Mouse (Mus musculus): ENCODE data around the gene Fbxl19. TPM values are rescaled to one million over a fixed set of nuclear protein-coding genes. Genes with fewer than 3 reads are reported as not detected.

Fbxl19 gene
- polyA plus RNA-seq, 1 experiment from 2014 or later: 3.4 TPM

GRCm38 (mm10) chr7:127808821-127809220 lies 64.5 kb downstream of the Fbxl19 start:
- Histone ChIP-seq H3K36me3 (no peaks in the 10 kb centered on the region), H3K4me3 (no peak overlapping the region), H3K27ac (ENCODE audit: poor library complexity, severe bottlenecking) (no peak overlapping the region), H3K9ac (no peak overlapping the region), H3K4me1 (replicated peaks) (0 out of 2 replicates have a peak, but pooled peaks cover under 1% of the 10 kb centered on the region), H3K4me2 (no peak overlapping the region), H3K9me3 (replicated peaks) (no peaks in the 10 kb centered on the region), H3K27me3 (replicated peaks) (no peaks in the 10 kb centered on the region)
- WGBS: 61% methylated on average over 5 of the region's 5 CpGs
- ATAC-seq (ENCODE audit: insufficient number of reproducible peaks, low FRiP score): no peak

DNA sequence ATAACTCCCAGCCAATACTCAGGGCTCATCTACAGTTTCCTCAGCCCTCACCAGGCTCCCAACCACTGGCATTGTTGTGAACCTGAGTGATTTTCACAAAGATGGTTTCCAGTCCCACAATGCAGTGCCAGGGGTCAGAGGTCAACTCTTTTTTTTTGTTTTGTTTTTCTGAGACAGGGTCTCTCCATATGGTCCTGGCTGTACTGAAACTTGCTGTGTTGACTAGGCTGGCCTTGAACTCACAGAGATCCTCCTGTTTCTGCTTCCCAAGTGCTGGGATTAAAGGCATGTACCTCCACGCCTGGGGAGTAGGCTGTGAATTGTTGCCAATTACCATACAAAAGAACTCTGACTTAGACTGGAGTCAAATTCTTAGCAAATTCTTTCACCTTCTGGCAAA lies 65.5 kb downstream of the Fbxl19 start:
- Histone ChIP-seq H3K36me3 (no peaks in the 10 kb centered on the region), H3K27me3 (replicated peaks) (no peaks in the 10 kb centered on the region), H3K27ac (ENCODE audit: poor library complexity, severe bottlenecking) (no peak overlapping the region), H3K4me1 (replicated peaks) (0 out of 2 replicates have a peak, but pooled peaks cover 2% of the 10 kb centered on the region), H3K9me3 (replicated peaks) (no peaks in the 10 kb centered on the region), H3K4me2 (no peak overlapping the region), H3K9ac (no peak overlapping the region), H3K4me3 (no peak overlapping the region)
- WGBS: 87% methylated on average over 1 of the region's 1 CpGs
- no peak for ATAC-seq (ENCODE audit: insufficient number of reproducible peaks, low FRiP score)

DNA sequence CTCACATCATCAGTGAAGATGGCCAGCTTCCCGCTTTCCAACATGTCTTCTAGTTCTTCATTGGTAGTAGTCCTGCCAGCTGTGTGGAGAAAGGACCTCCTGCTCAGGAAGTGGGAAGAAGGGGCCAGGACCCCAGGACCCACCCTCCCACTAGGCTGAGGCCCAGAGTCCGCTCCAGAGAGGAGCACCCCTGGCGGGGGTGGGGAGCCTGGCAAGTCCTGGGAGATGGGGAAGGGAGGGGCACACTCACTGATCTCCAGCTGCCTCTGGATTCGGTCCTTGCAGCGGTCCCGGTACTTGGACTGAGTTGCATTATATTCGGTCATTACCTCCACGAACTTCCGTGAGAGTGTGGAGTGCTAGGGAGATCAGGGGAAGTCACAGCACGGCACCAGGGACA lies 66.3 kb downstream of the Fbxl19 start:
- no peak for ATAC-seq (ENCODE audit: insufficient number of reproducible peaks, low FRiP score)
- Histone ChIP-seq H3K36me3 (no peaks in the 10 kb centered on the region), H3K4me3 (no peak overlapping the region)

GRCm38 (mm10) chr7:127811240-127811639 lies 66.9 kb downstream of the Fbxl19 start:
- H3K9me3 ChIP-seq (replicated peaks): no peaks in the 10 kb centered on the region
- no peak overlapping the region for H3K4me3 ChIP-seq
- H3K4me2 ChIP-seq: no peak overlapping the region
- WGBS: 64% methylated on average over 4 of the region's 4 CpGs
- 0 out of 2 replicates have a peak, but pooled peaks cover 2% of the 10 kb centered on the region for H3K4me1 ChIP-seq (replicated peaks)
- H3K27me3 ChIP-seq (replicated peaks): no peaks in the 10 kb centered on the region
- no peak overlapping the region for H3K27ac ChIP-seq (ENCODE audit: poor library complexity, severe bottlenecking)
- no peak overlapping the region for H3K9ac ChIP-seq
- no peaks in the 10 kb centered on the region for H3K36me3 ChIP-seq
- ATAC-seq (ENCODE audit: insufficient number of reproducible peaks, low FRiP score): no peak

More for the DNA sequence above, 66.3 kb downstream of the Fbxl19 start:
- Histone ChIP-seq H3K27ac (ENCODE audit: poor library complexity, severe bottlenecking) (no peak overlapping the region), H3K9me3 (replicated peaks) (no peaks in the 10 kb centered on the region), H3K4me2 (no peak overlapping the region), H3K27me3 (replicated peaks) (no peaks in the 10 kb centered on the region), H3K9ac (no peak overlapping the region), H3K4me1 (replicated peaks) (0 out of 2 replicates have a peak, but pooled peaks cover 2% of the 10 kb centered on the region)
- 61% methylated on average over 10 of the region's 10 CpGs for WGBS

DNA sequence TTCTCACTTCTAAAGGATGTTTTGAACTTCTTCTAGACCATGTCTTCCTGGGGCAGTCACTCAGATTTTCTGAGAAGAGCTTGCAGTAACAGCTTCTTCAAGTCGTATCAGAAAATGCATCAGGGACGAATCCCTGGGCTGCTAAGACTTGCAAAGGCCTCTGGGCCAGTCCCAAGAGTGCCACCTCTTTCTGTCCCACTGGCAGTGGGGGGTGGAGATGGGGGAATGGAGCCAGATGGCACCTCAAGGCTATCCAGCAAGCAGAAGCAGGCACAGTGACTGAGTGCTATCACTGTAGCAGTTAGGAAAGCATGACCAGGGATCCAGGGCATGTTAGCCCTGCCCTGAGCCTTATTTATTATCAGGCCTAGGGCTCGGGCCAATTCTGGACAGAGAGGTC lies 67.9 kb downstream of the Fbxl19 start:
- H3K9me3 ChIP-seq (replicated peaks): no peaks in the 10 kb centered on the region
- H3K4me1 ChIP-seq (replicated peaks): 0 out of 2 replicates have a peak, but pooled peaks cover 2% of the 10 kb centered on the region
- H3K27me3 ChIP-seq (replicated peaks): no peaks in the 10 kb centered on the region
- no peak overlapping the region for H3K27ac ChIP-seq (ENCODE audit: poor library complexity, severe bottlenecking)
- no peak overlapping the region for H3K4me3 ChIP-seq
- no peak for ATAC-seq (ENCODE audit: insufficient number of reproducible peaks, low FRiP score)
- H3K36me3 ChIP-seq: no peaks in the 10 kb centered on the region
- no peak overlapping the region for H3K4me2 ChIP-seq
- 76% methylated on average over 3 of the region's 3 CpGs for WGBS
- H3K9ac ChIP-seq: no peak overlapping the region

DNA sequence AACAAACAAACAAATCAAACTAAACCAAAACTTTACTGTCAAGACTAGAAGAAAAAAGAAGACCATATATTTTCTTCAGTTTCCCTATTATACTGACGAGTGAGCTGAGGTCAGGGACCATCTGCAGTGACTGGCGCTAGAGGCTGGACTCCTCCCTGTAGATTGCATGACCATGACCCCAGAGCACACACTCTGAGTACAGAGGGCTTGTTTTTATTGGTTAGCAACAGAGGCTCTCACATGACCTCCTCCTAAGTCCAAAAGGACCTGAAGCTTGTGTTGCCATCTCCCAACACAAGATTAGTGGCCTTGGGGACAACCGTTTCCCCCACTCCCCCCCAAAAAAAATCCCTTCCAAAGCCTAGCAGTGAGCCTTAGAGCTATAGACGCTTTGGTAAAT lies 69.5 kb downstream of the Fbxl19 start:
- H3K4me1 ChIP-seq (replicated peaks): 0 out of 2 replicates have a peak, but pooled peaks cover 2% of the 10 kb centered on the region
- no peaks in the 10 kb centered on the region for H3K36me3 ChIP-seq
- no peaks in the 10 kb centered on the region for H3K27me3 ChIP-seq (replicated peaks)
- H3K4me2 ChIP-seq: no peak overlapping the region
- H3K4me3 ChIP-seq: no peak overlapping the region
- 76% methylated on average over 4 of the region's 4 CpGs for WGBS
- H3K9ac ChIP-seq: no peak overlapping the region
- H3K9me3 ChIP-seq (replicated peaks): no peaks in the 10 kb centered on the region
- H3K27ac ChIP-seq (ENCODE audit: poor library complexity, severe bottlenecking): no peak overlapping the region
- ATAC-seq (ENCODE audit: insufficient number of reproducible peaks, low FRiP score): no peak

DNA sequence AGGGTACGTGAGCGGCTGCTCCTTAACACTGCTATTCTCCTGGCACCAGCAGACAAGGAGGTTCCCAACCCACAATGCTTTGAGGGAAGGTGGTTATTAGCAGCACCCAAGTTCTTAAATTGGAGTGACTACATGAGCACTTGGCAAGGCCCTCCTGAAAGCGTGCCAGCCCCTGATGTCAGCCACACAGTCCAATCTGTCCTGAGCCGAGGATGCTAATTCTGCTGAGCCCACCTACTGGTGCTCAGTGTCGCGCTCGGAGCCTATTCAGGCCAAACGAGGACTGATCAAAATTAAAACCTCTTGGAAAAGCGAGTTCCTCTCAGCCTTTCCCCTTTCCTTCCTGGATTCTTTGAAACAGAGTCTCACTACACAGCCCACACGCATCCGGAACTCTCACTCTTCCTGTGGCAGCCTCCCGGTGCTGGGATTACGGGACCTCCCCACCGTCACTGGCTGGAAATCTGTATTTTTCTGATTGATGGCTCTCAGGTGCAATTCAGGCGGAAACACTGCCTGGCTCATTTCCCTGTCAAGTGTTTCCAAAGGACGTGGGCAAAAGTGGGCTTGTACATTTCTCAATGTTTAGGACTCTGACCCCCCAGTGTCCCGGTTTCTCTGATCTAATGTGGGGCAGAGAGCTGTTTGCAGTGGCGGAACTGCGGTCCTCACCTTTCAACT lies 70.0 kb downstream of the Fbxl19 start:
- H3K4me1 ChIP-seq (replicated peaks): 0 out of 2 replicates have a peak, but pooled peaks cover 2% of the 10 kb centered on the region
- ATAC-seq (ENCODE audit: insufficient number of reproducible peaks, low FRiP score): no peak
- H3K9ac ChIP-seq: no peak overlapping the region
- H3K4me2 ChIP-seq: no peak overlapping the region
- 78% methylated on average over 19 of the region's 19 CpGs for WGBS
- H3K36me3 ChIP-seq: no peaks in the 10 kb centered on the region
- H3K9me3 ChIP-seq (replicated peaks): no peaks in the 10 kb centered on the region
- H3K27me3 ChIP-seq (replicated peaks): no peaks in the 10 kb centered on the region
- H3K27ac ChIP-seq (ENCODE audit: poor library complexity, severe bottlenecking): no peak overlapping the region
- no peak overlapping the region for H3K4me3 ChIP-seq

DNA sequence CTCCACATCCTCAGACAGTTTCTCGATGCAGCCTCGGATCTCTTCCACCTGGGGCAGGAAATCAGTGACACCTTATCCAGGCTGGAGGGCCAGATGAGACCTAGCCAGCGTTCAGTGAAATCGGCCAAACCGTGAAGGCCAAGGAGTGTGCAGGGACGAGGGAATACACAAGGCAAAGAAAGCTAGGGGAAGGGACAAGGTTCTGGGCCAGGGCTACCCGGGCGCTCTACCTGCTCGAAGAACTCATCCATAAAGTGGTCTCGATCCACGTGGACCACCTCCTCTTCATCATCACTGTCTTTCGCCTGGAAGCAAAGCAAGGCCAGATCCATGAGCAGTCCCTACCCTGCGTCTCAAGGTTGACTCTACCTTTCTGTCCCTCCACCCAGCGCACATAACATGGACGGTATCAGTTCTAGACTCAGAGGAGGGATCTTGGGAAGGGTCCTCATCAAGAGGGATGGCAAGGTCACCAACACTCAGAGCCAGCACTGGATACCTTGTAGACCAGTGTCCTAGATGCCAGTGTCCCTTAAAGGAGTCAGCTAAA lies 70.8 kb downstream of the Fbxl19 start:
- ATAC-seq (ENCODE audit: insufficient number of reproducible peaks, low FRiP score): no peak
- Histone ChIP-seq H3K4me1 (replicated peaks) (0 out of 2 replicates have a peak, but pooled peaks cover 2% of the 10 kb centered on the region), H3K4me3 (no peak overlapping the region), H3K27me3 (replicated peaks) (no peaks in the 10 kb centered on the region), H3K27ac (ENCODE audit: poor library complexity, severe bottlenecking) (no peak overlapping the region), H3K4me2 (no peak overlapping the region), H3K9me3 (replicated peaks) (no peaks in the 10 kb centered on the region), H3K9ac (no peak overlapping the region), H3K36me3 (no peaks in the 10 kb centered on the region)
- 89% methylated on average over 15 of the region's 15 CpGs for WGBS

- 59% methylated on average over 15 of the region's 15 CpGs for WGBS
- no peaks in the 10 kb centered on the region for H3K36me3 ChIP-seq
- no peak overlapping the region for H3K4me2 ChIP-seq
- ATAC-seq (ENCODE audit: insufficient number of reproducible peaks, low FRiP score): no peak; the same call in 1 of the 2 replicates
- H3K4me3 ChIP-seq: no peak overlapping the region
- H3K4me1 ChIP-seq (replicated peaks): 0 out of 2 replicates have a peak, but pooled peaks cover 2% of the 10 kb centered on the region
- no peaks in the 10 kb centered on the region for H3K9me3 ChIP-seq (replicated peaks)
- H3K27ac ChIP-seq (ENCODE audit: poor library complexity, severe bottlenecking): no peak overlapping the region
- H3K9ac ChIP-seq: peak overlapping the region; percentile 4; the same call in 1 of the 2 replicates
- no peaks in the 10 kb centered on the region for H3K27me3 ChIP-seq (replicated peaks)
Measured at GRCm38 (mm10) chr7:127815954-127816821, 71.8 kb downstream of the Fbxl19 start.

DNA sequence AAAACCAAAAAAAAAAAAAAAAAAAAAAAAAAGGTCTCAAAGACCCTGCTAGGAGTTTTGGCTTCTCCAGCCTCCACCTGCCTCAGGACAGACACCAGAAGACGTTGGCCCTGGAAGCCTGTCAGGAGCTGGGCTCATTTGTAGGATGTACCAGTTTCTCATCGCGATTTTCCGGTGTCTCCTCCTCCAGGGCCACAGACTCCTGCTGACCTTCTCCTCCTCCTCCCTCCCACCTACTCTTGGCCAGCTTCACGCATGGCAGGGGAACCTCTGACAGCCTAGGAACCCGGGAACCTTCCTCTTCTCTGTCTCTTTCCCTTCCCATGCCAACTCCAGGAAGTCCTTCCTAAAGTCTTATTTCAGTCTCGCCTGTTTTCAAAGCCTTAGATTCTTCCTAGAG lies 72.7 kb downstream of the Fbxl19 start:
- H3K27ac ChIP-seq (ENCODE audit: poor library complexity, severe bottlenecking): no peak overlapping the region
- H3K4me1 ChIP-seq (replicated peaks): 0 out of 2 replicates have a peak, but pooled peaks cover 2% of the 10 kb centered on the region
- WGBS: 72% methylated on average over 7 of the region's 7 CpGs
- H3K27me3 ChIP-seq (replicated peaks): no peaks in the 10 kb centered on the region
- ATAC-seq (ENCODE audit: insufficient number of reproducible peaks, low FRiP score): no peak
- no peaks in the 10 kb centered on the region for H3K36me3 ChIP-seq
- H3K4me3 ChIP-seq: no peak overlapping the region
- H3K9me3 ChIP-seq (replicated peaks): no peaks in the 10 kb centered on the region
- H3K9ac ChIP-seq: no peak overlapping the region
- no peak overlapping the region for H3K4me2 ChIP-seq

DNA sequence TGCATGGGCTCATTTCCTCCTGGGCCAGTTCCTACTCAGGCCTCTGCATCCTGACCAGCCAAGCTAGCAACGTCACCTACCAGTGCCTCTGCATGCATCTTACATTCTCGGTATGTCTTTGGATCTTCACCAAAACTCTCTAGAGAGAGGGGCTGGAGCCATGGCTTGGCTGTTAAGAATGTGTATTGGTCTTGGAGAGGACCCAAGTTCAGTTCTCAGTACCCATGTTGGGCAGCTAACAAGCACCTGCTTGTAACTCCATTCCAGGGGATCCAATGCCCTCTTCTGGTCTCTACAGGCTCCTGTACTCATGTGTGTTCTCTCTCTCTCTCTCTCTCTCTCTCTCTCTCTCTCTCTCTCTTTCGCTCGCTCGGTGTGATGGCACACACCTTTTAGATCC lies 73.4 kb downstream of the Fbxl19 start:
- Histone ChIP-seq H3K4me2 (no peak overlapping the region), H3K4me1 (replicated peaks) (0 out of 2 replicates have a peak, but pooled peaks cover 2% of the 10 kb centered on the region), H3K36me3 (no peaks in the 10 kb centered on the region), H3K27me3 (replicated peaks) (no peaks in the 10 kb centered on the region), H3K27ac (ENCODE audit: poor library complexity, severe bottlenecking) (no peak overlapping the region), H3K4me3 (no peak overlapping the region), H3K9ac (no peak overlapping the region), H3K9me3 (replicated peaks) (no peaks in the 10 kb centered on the region)
- ATAC-seq (ENCODE audit: insufficient number of reproducible peaks, low FRiP score): no peak
- WGBS: 86% methylated on average over 5 of the region's 5 CpGs
